ENCODE assay signal across 17 mouse cellular contexts in the genomic region with DNA sequence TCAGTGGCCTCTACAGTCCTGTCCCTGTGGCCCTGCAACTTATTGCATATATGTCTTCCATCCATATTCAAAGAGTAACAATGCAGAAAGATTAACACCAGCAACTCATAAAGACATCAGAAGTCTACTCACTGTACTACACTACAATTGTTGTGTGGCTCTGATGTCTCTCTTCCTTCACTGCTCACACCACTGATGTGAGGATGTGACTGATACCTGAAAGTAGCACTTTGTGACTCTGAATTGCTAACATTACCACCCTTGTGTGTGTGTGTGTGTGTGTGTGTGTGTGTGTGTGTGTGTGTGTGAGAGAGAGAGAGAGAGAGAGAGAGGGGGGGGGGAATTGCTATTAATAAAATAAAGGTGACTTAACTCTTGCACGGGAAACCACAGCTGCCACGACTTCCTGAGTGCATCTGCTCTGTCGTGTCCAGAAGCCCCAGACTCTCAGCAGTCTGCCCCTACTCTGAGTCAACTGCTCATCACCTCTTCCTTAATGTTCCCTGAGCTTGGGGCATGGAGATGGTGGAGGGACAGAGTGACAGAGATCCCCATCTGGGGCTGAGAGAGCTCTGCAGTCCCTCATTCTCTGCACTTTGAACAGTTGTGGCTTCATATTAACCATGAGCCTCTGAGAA. TPM values are rescaled to one million over a fixed set of nuclear protein-coding genes. Genes with fewer than 3 reads are reported as not detected.
A peak's percentile ranks its signal among the peaks of the same experiment; 100 is the strongest.
DNase-seq lines count a peak whose midpoint lies in the region; ATAC-seq and TF ChIP-seq lines count a peak whose summit lies in the region.
"Had no signal": no experiment of that assay in that cellular context is flagged by ENCODE, and none has a peak within 500 bp of the region (broad histone marks: within the 10 kb centered on the region; RNA-seq: fewer than 3 reads in every experiment).

No protein-coding gene starts in this region.

- TF ChIP-seq CTCF in thymus, adult 2 months (IDR thresholded peaks at IDR 0.05; ENCODE audit: borderline replicate concordance, control insufficient read depth, extremely low read depth, insufficient read depth, low read length, poor library complexity), result no peak
- TF ChIP-seq CTCF in small intestine, adult 2 months (IDR thresholded peaks at IDR 0.05; ENCODE audit: extremely low read depth, insufficient read length, insufficient replicate concordance, low read depth, low read length), result no peak

- no peak overlapping the region for H3K9ac ChIP-seq in forebrain, embryonic 12.5 days
- H3K9ac ChIP-seq: forebrain, embryonic 15.5 days; midbrain, embryonic 13.5 days had no signal

- peak; percentile 24 for DNase-seq in thymus, adult 2 months
- DNase-seq in thymus, postnatal 10 days (ENCODE audit: low spot score in 2 of 2), result no peak
- no peak for DNase-seq in adipocyte (ENCODE audit: low spot score)
- no peak for DNase-seq in ovary, postnatal 14 days (ENCODE audit: low spot score)
- DNase-seq: adrenal gland, postnatal 25 days; cerebellum, adult 9-11 months; heart, adult 18-20 months; lung, adult 2 months had no signal

- H3K4me2 ChIP-seq in forebrain, embryonic 12.5 days, result no peak overlapping the region
- H3K4me2 ChIP-seq: forebrain, embryonic 15.5 days; liver, embryonic 11.5 days; midbrain, embryonic 13.5 days had no signal

- peaks cover 21% of the 10 kb centered on the region for H3K4me1 ChIP-seq in thymus, adult 2 months (replicated peaks; ENCODE audit: control insufficient read depth, insufficient read depth, low read length)
- no peaks in the 10 kb centered on the region for H3K4me1 ChIP-seq in small intestine, adult 2 months (ENCODE audit: control insufficient read depth, insufficient read depth, insufficient read length, low read length)
- H3K4me1 ChIP-seq in forebrain, embryonic 12.5 days, result peaks cover 2% of the 10 kb centered on the region; the same call in 1 of the 2 replicates
- H3K4me1 ChIP-seq: limb, embryonic 10.5 days; midbrain, embryonic 13.5 days had no signal

- 0% methylated on average over 3 of the region's 3 CpGs for WGBS in thymus, adult 2 months
- WGBS in small intestine, adult 2 months, result 57% methylated on average over 3 of the region's 3 CpGs
- 84% methylated on average over 3 of the region's 3 CpGs for WGBS in forebrain, embryonic 12.5 days

- H3K27ac ChIP-seq in thymus, adult 2 months (ENCODE audit: control insufficient read depth, insufficient read depth, low read length), result peak overlapping the region; percentile 42; the same call in 1 of the 2 replicates
- H3K27ac ChIP-seq in small intestine, adult 2 months (ENCODE audit: insufficient read depth, low read depth, low read length), result peak overlapping the region; percentile 64
- no peak overlapping the region for H3K27ac ChIP-seq in forebrain, embryonic 12.5 days
- H3K27ac ChIP-seq: forebrain, embryonic 15.5 days; limb, embryonic 10.5 days; macrophage; midbrain, embryonic 13.5 days had no signal

- H3K36me3 ChIP-seq in thymus, adult 2 months (ENCODE audit: control insufficient read depth, insufficient read depth, low read length), result no peaks in the 10 kb centered on the region
- no peaks in the 10 kb centered on the region for H3K36me3 ChIP-seq in small intestine, adult 2 months (ENCODE audit: control insufficient read depth, insufficient read depth, low read length)
- no peaks in the 10 kb centered on the region for H3K36me3 ChIP-seq in forebrain, embryonic 12.5 days (replicated peaks)
- H3K36me3 ChIP-seq: forebrain, embryonic 15.5 days; limb, embryonic 10.5 days; midbrain, embryonic 13.5 days had no signal

- no peak for TF ChIP-seq POLR2A in thymus, adult 2 months (IDR thresholded peaks at IDR 0.05; ENCODE audit: control insufficient read depth, extremely low read depth, insufficient read depth, low read length, poor library complexity)
- TF ChIP-seq POLR2A in small intestine, adult 2 months (IDR thresholded peaks at IDR 0.05; ENCODE audit: low read depth, low read length), result no peak

- peak; percentile 63 for ATAC-seq in granulocyte monocyte progenitor cell, adult 5-6 weeks (replicated peaks; ENCODE audit: poor library complexity, severe bottlenecking)
- no peak for ATAC-seq in forebrain, embryonic 12.5 days (ENCODE audit: low FRiP score)
- ATAC-seq: forebrain, embryonic 15.5 days; midbrain, embryonic 13.5 days had no signal

- H3K9me3 ChIP-seq in forebrain, embryonic 12.5 days, result no peaks in the 10 kb centered on the region
- H3K9me3 ChIP-seq: forebrain, embryonic 15.5 days; limb, embryonic 10.5 days; midbrain, embryonic 13.5 days had no signal

- H3K4me3 ChIP-seq in thymus, adult 2 months (ENCODE audit: control insufficient read depth, insufficient read depth, low read length), result no peak overlapping the region
- no peak overlapping the region for H3K4me3 ChIP-seq in small intestine, adult 2 months (ENCODE audit: low read depth, low read length)
- no peak overlapping the region for H3K4me3 ChIP-seq in forebrain, embryonic 12.5 days (replicated peaks)
- H3K4me3 ChIP-seq: forebrain, embryonic 15.5 days; limb, embryonic 10.5 days; midbrain, embryonic 13.5 days; myocyte had no signal

- no peaks in the 10 kb centered on the region for H3K27me3 ChIP-seq in thymus, adult 2 months (ENCODE audit: control insufficient read depth, insufficient read depth, low read length)
- no peaks in the 10 kb centered on the region for H3K27me3 ChIP-seq in small intestine, adult 2 months (ENCODE audit: control insufficient read depth, insufficient read depth, low read length)
- H3K27me3 ChIP-seq in forebrain, embryonic 12.5 days, result no peaks in the 10 kb centered on the region
- H3K27me3 ChIP-seq: forebrain, embryonic 15.5 days; midbrain, embryonic 13.5 days had no signal

RNA-seq across cellular contexts. Expression of gene Hectd2, which starts 31.8 kb away (rescaled TPM):
- polyA plus RNA-seq in thymus, adult 2 months (2012; rRNA removed), result 2.3 and 2.6 TPM in 2 replicates
- total RNA-seq in granulocyte monocyte progenitor cell, adult 5-6 weeks (2014; fragmentation: Nextera tagmentation), result 3.0 and 4.5 TPM in 2 replicates
- 2.1 and 2.4 TPM in 2 replicates for total RNA-seq in granulocyte monocyte progenitor cell, adult 5-6 weeks (2017)
- polyA plus RNA-seq in small intestine, adult 2 months (2012; rRNA removed), result 0.11 and 0.22 TPM in 2 replicates
- polyA plus RNA-seq in forebrain, embryonic 12.5 days (2016; fragmentation: Nextera tagmentation; extraction: Ambion mirVana), result 11.5 TPM in 2 replicates
